Mouse (Mus musculus) liver, adult (tissue): Measurements from ENCODE around the gene Cdc42ep4.

Source experiments
- GATA4 ChIP-seq: IDR thresholded peaks from 2 replicates; pipeline ENCODE4 v1.6.1; 2014; ENCODE audit warnings: mild to moderate bottlenecking, low read length; ENCODE audit not compliant: insufficient replicate concordance

Cdc42ep4 gene

GRCm38 (mm10) chr11:113698013-113698545 lies 53.6 kb downstream of the Cdc42ep4 start:
- TF ChIP-seq GATA4, result no peak

GRCm38 (mm10) chr11:113697571-113697970 lies 54.1 kb downstream of the Cdc42ep4 start:
- TF ChIP-seq GATA4, result no peak

GRCm38 (mm10) chr11:113691851-113692250 lies 59.8 kb downstream of the Cdc42ep4 start:
- no peak for TF ChIP-seq GATA4

DNA sequence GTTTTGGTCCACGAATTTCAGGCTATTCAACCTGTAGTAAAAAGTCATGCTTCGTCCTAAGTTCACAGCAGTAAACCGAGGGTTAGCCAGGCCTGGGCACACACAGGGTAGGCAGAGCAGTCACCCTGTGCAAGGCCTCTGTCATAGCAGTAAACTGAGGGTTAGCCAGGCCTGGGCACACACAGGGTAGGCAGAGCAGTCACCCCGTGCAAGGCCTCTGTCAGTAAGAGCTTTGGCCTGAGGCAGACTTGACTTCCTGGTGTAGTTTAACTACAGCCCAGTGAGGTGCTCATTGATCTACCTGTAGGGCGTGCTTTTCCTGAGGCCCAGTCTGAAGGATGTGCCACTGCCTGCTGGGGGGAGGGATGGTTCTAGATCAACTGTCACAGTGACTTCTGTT lies 60.4 kb downstream of the Cdc42ep4 start:
- TF ChIP-seq GATA4, result no peak

DNA sequence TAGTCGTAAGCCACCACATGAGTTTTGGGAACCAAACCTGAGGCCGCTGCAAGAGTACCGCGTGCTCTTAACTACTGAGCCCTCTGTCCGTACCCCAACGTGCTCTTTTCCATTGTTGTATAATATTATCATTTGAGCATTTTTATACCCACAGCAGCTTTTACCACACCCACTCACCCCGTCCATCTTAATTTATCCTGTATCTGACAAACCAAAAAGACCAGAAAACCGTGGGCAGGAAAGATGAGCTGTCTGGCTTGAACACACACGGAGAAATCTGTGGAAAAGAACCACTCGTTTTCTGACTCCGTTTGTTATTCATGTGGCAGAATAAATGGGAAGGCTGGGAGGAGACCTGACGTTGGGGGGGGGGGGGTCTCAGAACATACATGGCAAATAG lies 61.2 kb downstream of the Cdc42ep4 start:
- no peak for TF ChIP-seq GATA4

DNA sequence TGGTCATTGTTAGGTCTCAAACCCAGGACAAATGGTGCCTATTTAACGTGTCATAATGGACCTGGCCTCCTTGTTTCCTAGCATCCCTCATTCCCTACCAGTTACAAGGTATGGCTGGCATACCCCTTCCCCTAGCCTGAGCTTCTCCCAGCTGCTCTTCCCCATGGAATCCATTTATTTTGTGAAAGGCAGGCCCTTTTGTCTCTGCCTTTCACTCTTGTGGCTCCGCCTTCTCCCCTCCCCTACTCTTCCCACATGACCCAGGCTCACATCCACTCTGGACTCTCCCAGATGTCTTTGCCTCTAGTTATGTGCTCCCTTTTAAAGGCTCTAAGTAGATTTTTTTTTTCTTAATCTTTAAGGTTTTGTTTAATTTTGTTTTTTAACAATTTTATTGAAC lies 64.7 kb downstream of the Cdc42ep4 start:
- TF ChIP-seq GATA4, result no peak

DNA sequence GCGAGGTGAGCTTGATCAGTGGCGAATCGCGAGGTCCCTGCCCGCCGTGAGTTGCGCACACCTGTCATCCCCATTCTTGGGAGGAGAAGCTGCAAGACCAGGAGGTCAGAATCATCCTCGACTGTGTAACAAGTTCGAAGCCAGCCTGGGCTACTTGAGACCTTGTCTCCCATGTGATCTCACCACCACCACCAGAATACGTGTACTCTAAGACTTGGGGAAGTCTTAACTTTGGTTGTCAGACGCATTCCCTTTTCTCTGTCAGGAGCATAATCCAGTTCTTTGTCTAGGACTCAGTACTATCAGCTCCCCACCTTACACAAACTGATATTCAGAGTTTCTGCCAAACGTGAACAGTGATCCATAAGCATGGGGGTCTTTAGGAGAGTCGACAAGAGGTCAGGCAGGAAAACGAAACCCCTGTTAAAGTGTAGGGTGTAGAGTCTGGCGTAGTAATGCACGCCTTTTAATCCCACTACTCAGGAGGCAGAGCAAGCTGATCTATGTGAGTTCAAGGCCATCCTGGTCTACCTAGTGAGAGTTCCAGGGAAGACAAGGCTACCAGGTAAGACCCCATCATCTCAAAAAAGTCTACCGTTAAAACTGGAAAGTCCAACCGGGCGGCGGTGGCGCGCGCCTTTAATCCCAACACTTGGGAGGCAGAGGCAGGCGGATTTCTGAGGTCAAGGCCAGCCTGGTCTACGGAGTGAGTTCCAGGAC lies 66.8 kb downstream of the Cdc42ep4 start:
- no peak for TF ChIP-seq GATA4

DNA sequence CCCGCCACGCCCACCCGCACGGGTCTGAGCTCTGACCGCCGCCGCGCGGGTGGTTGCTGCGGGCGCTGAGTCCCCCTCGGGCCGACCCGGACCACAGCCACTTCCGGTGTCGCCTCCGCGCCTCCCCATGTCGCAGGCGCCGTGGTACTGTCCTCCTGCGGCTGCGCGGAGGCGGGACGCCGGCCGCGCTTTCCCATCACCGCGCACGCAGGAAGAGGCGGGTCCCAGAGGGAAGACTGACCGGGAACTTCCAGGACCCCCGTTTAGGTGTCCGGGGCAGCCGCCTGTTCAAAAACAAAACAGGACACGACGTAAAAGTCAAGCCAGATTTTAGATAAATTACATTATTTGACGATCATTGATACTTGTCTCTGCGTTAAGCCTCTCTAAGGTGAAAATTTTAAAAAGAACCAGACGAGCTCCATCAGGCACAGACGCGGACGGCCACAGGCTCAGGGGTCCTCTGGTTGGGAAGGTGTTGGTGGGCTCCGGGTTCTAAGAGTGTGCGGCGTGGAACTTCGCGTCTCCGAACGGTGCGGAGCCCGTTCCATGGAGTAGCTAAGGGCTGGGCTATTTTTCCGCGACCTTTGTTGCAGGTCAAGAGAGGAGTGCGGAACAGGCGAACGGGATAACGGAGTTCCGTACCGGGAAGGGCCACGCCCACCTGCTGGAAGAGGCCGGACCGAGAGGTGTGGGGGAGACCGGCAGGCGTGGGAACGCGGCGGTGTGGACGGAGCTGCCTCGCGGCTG lies 67.5 kb downstream of the Cdc42ep4 start, which contains the start of the genes Fam104a and D11Wsu47e:
TSS of gene Fam104a (minus strand) at position 199 of the 750 bp plus-strand sequence.
TSS of gene D11Wsu47e (plus strand) at position 456 of the 750 bp plus-strand sequence.
- TF ChIP-seq GATA4, result no peak

DNA sequence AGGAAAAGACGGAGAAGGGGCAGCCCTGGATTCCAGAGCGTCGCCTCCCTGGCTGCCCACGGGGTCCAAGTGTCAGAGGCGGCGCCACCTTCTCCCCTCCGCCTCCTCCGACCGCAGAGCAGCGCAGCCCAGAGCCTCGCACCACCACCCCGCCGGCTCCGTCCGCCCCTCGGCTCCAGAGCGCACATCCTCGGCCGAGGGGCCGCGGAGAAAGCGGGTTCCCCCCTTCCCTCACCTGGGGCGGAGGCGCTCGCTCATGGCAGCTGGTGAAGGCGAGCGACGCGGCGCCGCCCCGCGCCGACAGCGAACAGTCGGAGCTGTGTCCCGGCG lies 68.1 kb downstream of the Cdc42ep4 start:
- no peak for TF ChIP-seq GATA4

- no peak for TF ChIP-seq GATA4
Observed at GRCm38 (mm10) chr11:113682897-113683626, 68.6 kb downstream of the Cdc42ep4 start.

GRCm38 (mm10) chr11:113681979-113682378 lies 69.7 kb downstream of the Cdc42ep4 start:
- TF ChIP-seq GATA4, result no peak

- TF ChIP-seq GATA4, result no peak
Observed at GRCm38 (mm10) chr11:113680954-113681353, 70.7 kb downstream of the Cdc42ep4 start.

DNA sequence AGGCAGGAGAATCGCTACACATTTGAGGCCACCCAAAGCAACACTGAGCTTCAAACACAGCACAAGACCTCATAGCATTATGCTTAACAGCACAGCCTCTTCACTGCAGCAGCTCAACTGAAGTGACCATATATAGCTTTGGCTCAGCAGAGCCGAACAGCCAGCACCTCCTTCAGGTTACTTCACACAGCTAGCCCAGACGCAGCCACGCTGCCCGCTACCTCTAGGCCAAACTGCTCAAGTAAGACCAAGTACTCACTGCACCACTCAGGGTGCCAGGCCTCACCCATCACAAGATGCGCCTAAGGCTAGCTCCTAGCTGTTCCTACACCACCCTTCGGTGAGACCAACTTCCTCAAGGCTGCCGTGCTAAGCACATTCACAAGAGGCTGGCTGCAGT lies 73.3 kb downstream of the Cdc42ep4 start:
- no peak for TF ChIP-seq GATA4

DNA sequence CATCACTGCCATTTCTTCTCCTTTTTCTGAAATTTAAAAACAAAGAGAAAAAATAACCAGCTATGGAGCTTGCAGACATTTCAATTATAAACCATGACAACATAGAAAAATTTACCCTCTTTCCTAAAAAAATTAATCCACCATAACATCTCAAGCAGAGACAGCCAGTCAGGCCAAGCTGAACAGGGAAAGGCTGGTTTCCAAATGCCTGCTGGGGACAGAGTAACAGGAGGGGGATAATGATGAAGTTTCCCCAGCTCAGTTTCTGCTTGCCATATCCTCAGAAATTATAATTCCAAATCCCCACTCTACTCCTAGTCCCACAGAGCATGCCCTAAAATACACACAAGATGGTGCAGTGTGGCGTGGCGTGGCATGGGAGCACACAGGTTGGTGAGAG lies 74.3 kb downstream of the Cdc42ep4 start:
- no peak for TF ChIP-seq GATA4
